Mouse (Mus musculus) midbrain, postnatal 0 days (tissue): ENCODE measurements around the gene Cep170. TPM values are rescaled to one million over a fixed set of nuclear protein-coding genes. Genes with fewer than 3 reads are reported as not detected.

Source experiments
- ATAC-seq: fragments of 200-750 bp; cut with Nextera tagmentation; 2 replicates; pipeline ENCODE4 v1.8.0; 2017; ENCODE audit warnings: moderate number of reproducible peaks, mild to moderate bottlenecking, moderate TSS enrichment, moderate library complexity; ENCODE audit not compliant: low FRiP score
- DNase-seq: peaks from one replicate; pipeline ENCODE4 v3.0.0-alpha.2; 2015; ENCODE audit warnings: low spot score
- H3K27ac ChIP-seq: fragments of 300-500 bp; sonication (generic); 2 replicates; pipeline ENCODE4 v1.5.1; 2014; ENCODE audit warnings: low read depth, mild to moderate bottlenecking, low read length, mixed read lengths
- H3K27me3 ChIP-seq: fragments of 300-500 bp; sonication (generic); 2 replicates; pipeline ENCODE4 v1.6.1; 2014; ENCODE audit warnings: low read length, control low read depth, mixed read lengths; ENCODE audit not compliant: insufficient read depth
- H3K36me3 ChIP-seq: fragments of 300-500 bp; sonication (generic); 2 replicates; pipeline ENCODE4 v1.6.1; 2014; ENCODE audit warnings: low read length, control low read depth, mixed read lengths; ENCODE audit not compliant: insufficient read depth
- H3K4me1 ChIP-seq: fragments of 300-500 bp; sonication (generic); 2 replicates; pipeline ENCODE4 v1.6.1; 2014; ENCODE audit warnings: mild to moderate bottlenecking, control low read depth, antibody characterized with exemption, low read length, mixed read lengths; ENCODE audit not compliant: insufficient read depth
- H3K4me2 ChIP-seq: fragments of 300-500 bp; sonication (generic); 2 replicates; pipeline ENCODE4 v1.6.1; 2014; ENCODE audit warnings: low read depth, mild to moderate bottlenecking, low read length, mixed read lengths; ENCODE audit not compliant: poor library complexity, severe bottlenecking
- H3K4me3 ChIP-seq: fragments of 300-500 bp; sonication (generic); 2 replicates; pipeline ENCODE4 v1.5.1; 2014; ENCODE audit warnings: low read depth, mild to moderate bottlenecking, low read length, moderate library complexity
- H3K9ac ChIP-seq: fragments of 300-500 bp; sonication (generic); replicated peaks from 2 replicates; pipeline ENCODE4 v1.6.1; 2014; ENCODE audit warnings: mild to moderate bottlenecking, low read length, moderate library complexity, mixed read lengths; ENCODE audit not compliant: poor library complexity, severe bottlenecking
- H3K9me3 ChIP-seq: fragments of 300-500 bp; sonication (generic); 2 replicates; pipeline ENCODE4 v1.6.1; 2016; ENCODE audit warnings: low read length, control low read depth
- CTCF ChIP-seq: IDR thresholded peaks from 2 replicates; pipeline ENCODE4 v1.5.1; 2016; ENCODE audit warnings: antibody characterized with exemption, mild to moderate bottlenecking
- WGBS: fragments of 180-500 bp; shearing (Covaris S2); extraction: QIAGEN DNeasy Blood & Tissue Kit; methylation state at CpG from one replicate; pipeline ENCODE4 v1.1.7; 2014; 5-methylcytosine and 5-hydroxymethylcytosine counted together
- polyA plus RNA-seq: library from polyadenylated mRNA; unstranded; fragments of >200 nt; fragmentation: Nextera tagmentation; extraction: Ambion mirVana; gene quantifications from 2 replicates; pipeline ENCODE4 v1.2.1, GENCODE M21; 2015
- total RNA-seq: library from RNA; depleted of rRNA; stranded (reverse); fragments of >200 nt; gene quantifications from 2 replicates; pipeline ENCODE4 v1.2.3, GENCODE M21; 2014

Gene Cep170
- total and polyA plus RNA-seq, 2 experiments from 2014 or later, result 83.1 to 165 TPM

- Histone ChIP-seq H3K9me3 (no peaks in the 10 kb centered on the region), H3K4me3 (no peak overlapping the region), H3K4me2 (no peak overlapping the region), H3K36me3 (no peaks in the 10 kb centered on the region), H3K4me1 (no peaks in the 10 kb centered on the region), H3K27me3 (no peaks in the 10 kb centered on the region), H3K9ac (no peak overlapping the region), H3K27ac (no peak overlapping the region)
- WGBS, result 86% methylated on average over 8 of the region's 8 CpGs
- no peak for DNase-seq
- no peak for ATAC-seq
- no peak for TF ChIP-seq CTCF
Observed at GRCm38 (mm10) chr1:176823889-176824288, 10.0 kb upstream of the Cep170 start.

GRCm38 (mm10) chr1:176822949-176823348 lies 9.1 kb upstream of the Cep170 start:
- H3K36me3 ChIP-seq, result no peaks in the 10 kb centered on the region
- H3K4me2 ChIP-seq, result no peak overlapping the region
- no peaks in the 10 kb centered on the region for H3K4me1 ChIP-seq
- H3K27me3 ChIP-seq, result no peaks in the 10 kb centered on the region
- no peak overlapping the region for H3K27ac ChIP-seq
- H3K9me3 ChIP-seq, result no peaks in the 10 kb centered on the region
- 86% methylated on average over 4 of the region's 4 CpGs for WGBS
- H3K9ac ChIP-seq, result no peak overlapping the region
- H3K4me3 ChIP-seq, result no peak overlapping the region
- no peak for ATAC-seq
- TF ChIP-seq CTCF, result no peak
- no peak for DNase-seq

- no peak overlapping the region for H3K27ac ChIP-seq
- H3K4me1 ChIP-seq, result no peaks in the 10 kb centered on the region
- no peak overlapping the region for H3K4me3 ChIP-seq
- ATAC-seq, result no peak
- H3K27me3 ChIP-seq, result no peaks in the 10 kb centered on the region
- H3K4me2 ChIP-seq, result no peak overlapping the region
- no peaks in the 10 kb centered on the region for H3K9me3 ChIP-seq
- no peaks in the 10 kb centered on the region for H3K36me3 ChIP-seq
- DNase-seq, result no peak
- 27% methylated on average over 1 of the region's 1 CpGs for WGBS
- no peak overlapping the region for H3K9ac ChIP-seq
- TF ChIP-seq CTCF, result no peak
Observed at GRCm38 (mm10) chr1:176821929-176822328, 8.1 kb upstream of the Cep170 start.

GRCm38 (mm10) chr1:176818763-176819162 lies 4.9 kb upstream of the Cep170 start:
- no peak for TF ChIP-seq CTCF
- DNase-seq, result no peak
- WGBS, result 78% methylated on average over 6 of the region's 6 CpGs

GRCm38 (mm10) chr1:176818147-176818546 lies 4.3 kb upstream of the Cep170 start:
- no peak overlapping the region for H3K4me3 ChIP-seq
- H3K4me1 ChIP-seq, result no peaks in the 10 kb centered on the region
- H3K9ac ChIP-seq, result no peak overlapping the region
- H3K27me3 ChIP-seq, result no peaks in the 10 kb centered on the region
- no peaks in the 10 kb centered on the region for H3K36me3 ChIP-seq
- TF ChIP-seq CTCF, result no peak
- no peak for DNase-seq
- no peak overlapping the region for H3K4me2 ChIP-seq
- H3K27ac ChIP-seq, result no peak overlapping the region
- no peaks in the 10 kb centered on the region for H3K9me3 ChIP-seq
- no peak for ATAC-seq
- WGBS, result 91% methylated on average over 2 of the region's 2 CpGs

More at GRCm38 (mm10) chr1:176818763-176819162, 4.9 kb upstream of the Cep170 start:
- Histone ChIP-seq H3K36me3 (no peaks in the 10 kb centered on the region), H3K27me3 (no peaks in the 10 kb centered on the region), H3K9me3 (no peaks in the 10 kb centered on the region), H3K4me2 (no peak overlapping the region), H3K4me1 (no peaks in the 10 kb centered on the region), H3K27ac (no peak overlapping the region), H3K9ac (no peak overlapping the region), H3K4me3 (no peak overlapping the region)
- no peak for ATAC-seq

GRCm38 (mm10) chr1:176816728-176817127 lies 2.9 kb upstream of the Cep170 start:
- no peaks in the 10 kb centered on the region for H3K27me3 ChIP-seq
- H3K36me3 ChIP-seq, result no peaks in the 10 kb centered on the region
- no peak overlapping the region for H3K4me2 ChIP-seq
- DNase-seq (no peak), ATAC-seq (no peak)
- H3K27ac ChIP-seq, result no peak overlapping the region
- TF ChIP-seq CTCF, result no peak
- WGBS, result 90% methylated on average over 4 of the region's 4 CpGs
- H3K9ac ChIP-seq, result no peak overlapping the region
- H3K4me1 ChIP-seq, result no peaks in the 10 kb centered on the region
- H3K9me3 ChIP-seq, result no peaks in the 10 kb centered on the region
- H3K4me3 ChIP-seq, result no peak overlapping the region
